Mouse (Mus musculus): ENCODE results near the gene Frg2f1.

The Frg2f1 gene

GRCm38 (mm10) chr4:119492291-119492932 is 46.9 kb downstream of the Frg2f1 start, which contains the start of gene Rimkla:
Gene Rimkla, minus strand, starts transcription at chr4:119492628.
- DNase-seq = peak; percentile 83

- peak; percentile 45 for DNase-seq
Observed at GRCm38 (mm10) chr4:119490806-119491205, 48.5 kb downstream of the Frg2f1 start.

GRCm38 (mm10) chr4:119489666-119490065 is 49.7 kb downstream of the Frg2f1 start:
- no peak for DNase-seq

GRCm38 (mm10) chr4:119484882-119485281 is 54.4 kb downstream of the Frg2f1 start:
- no peak for DNase-seq

GRCm38 (mm10) chr4:119483051-119483450 is 56.3 kb downstream of the Frg2f1 start:
- DNase-seq = no peak

Data from cerebellum, adult 11-12 months (tissue).